Mouse (Mus musculus) T-helper 2 cell (primary cell): Measurements from ENCODE around the gene Fam3c.
"Not testable (repeated sequence)": the region's sequence is repeated elsewhere in the genome, so short reads cannot be mapped to it uniquely, and the experiment has no call there.

ENCODE experiments used
- in situ Hi-C: fragments of 300-600 bp; cut with MboI, MseI; formaldehyde crosslinking; loops from one replicate; pipeline ENCODE4 v1.15.1; 2025; ENCODE audit warnings: high pct_unique_total_duplicates

Fam3c gene

GRCm38 (mm10) chr6:22293922-22294321, 62.1 kb downstream of the Fam3c start:
- in situ Hi-C loops = no loop called here

GRCm38 (mm10) chr6:22292056-22292455, 64.0 kb downstream of the Fam3c start:
- in situ Hi-C loops = no loop called here

- in situ Hi-C loops = no loop called here
These were observed 65.3 kb downstream of the Fam3c start for GRCm38 (mm10) chr6:22290790-22291189.

- in situ Hi-C loops = loop anchor here (10.0 kb wide), 1 partner anchor 175 kb away; no protein-coding TSS in a partner anchor
These were observed 66.5 kb downstream of the Fam3c start for GRCm38 (mm10) chr6:22289461-22290021.

GRCm38 (mm10) chr6:22288737-22289460, 67.1 kb downstream of the Fam3c start:
- in situ Hi-C loops = loop anchor here (10.0 kb wide), 1 partner anchor 174 kb away; no protein-coding TSS in a partner anchor

- in situ Hi-C loops = loop anchor here (10.0 kb wide), 1 partner anchor 173 kb away; no protein-coding TSS in a partner anchor
These were observed 67.9 kb downstream of the Fam3c start, which contains the start of gene Wnt16 for GRCm38 (mm10) chr6:22288004-22288736. Gene Wnt16 (plus strand): TSS chr6:22288227.

- in situ Hi-C loops = loop anchor here (10.0 kb wide), 1 partner anchor 168 kb away; no protein-coding TSS in a partner anchor
These were observed 73.6 kb downstream of the Fam3c start for GRCm38 (mm10) chr6:22282405-22282804.

- in situ Hi-C loops = loop anchor here (10.0 kb wide), 1 partner anchor 166 kb away; no protein-coding TSS in a partner anchor
These were observed 75.7 kb downstream of the Fam3c start for GRCm38 (mm10) chr6:22280217-22280861.

GRCm38 (mm10) chr6:22277941-22278340, 78.1 kb downstream of the Fam3c start:
- in situ Hi-C loops = no loop called here

GRCm38 (mm10) chr6:22269840-22270521, 86.1 kb downstream of the Fam3c start:
- in situ Hi-C loops = no loop called here

- in situ Hi-C loops = no loop called here
These were observed 87.4 kb downstream of the Fam3c start for GRCm38 (mm10) chr6:22268677-22269076.

- in situ Hi-C loops = no loop called here
These were observed 88.0 kb downstream of the Fam3c start for GRCm38 (mm10) chr6:22267807-22268667.

- in situ Hi-C loops = no loop called here
These were observed 90.0 kb downstream of the Fam3c start for GRCm38 (mm10) chr6:22266018-22266417.

GRCm38 (mm10) chr6:22264094-22264493, 91.9 kb downstream of the Fam3c start:
- in situ Hi-C loops = not testable (repeated sequence)

GRCm38 (mm10) chr6:22262519-22262918, 93.5 kb downstream of the Fam3c start:
- in situ Hi-C loops = no loop called here

GRCm38 (mm10) chr6:22258784-22259183, 97.3 kb downstream of the Fam3c start:
- in situ Hi-C loops = no loop called here
